Mouse (Mus musculus): ENCODE data around the gene Arhgdia. TPM values are rescaled to one million over a fixed set of nuclear protein-coding genes. Genes with fewer than 3 reads are reported as not detected.

Gene Arhgdia
- 100 to 1,000 TPM; 601 to 860 TPM for polyA plus RNA-seq (2017; shearing (Covaris generic))

GRCm38 (mm10) chr11:120581490-120582267 lies at the start of gene Arhgdia:
TSS of gene Arhgdia (minus strand) at chr11:120581624.
- ATAC-seq, result peak; percentile 50

DNA sequence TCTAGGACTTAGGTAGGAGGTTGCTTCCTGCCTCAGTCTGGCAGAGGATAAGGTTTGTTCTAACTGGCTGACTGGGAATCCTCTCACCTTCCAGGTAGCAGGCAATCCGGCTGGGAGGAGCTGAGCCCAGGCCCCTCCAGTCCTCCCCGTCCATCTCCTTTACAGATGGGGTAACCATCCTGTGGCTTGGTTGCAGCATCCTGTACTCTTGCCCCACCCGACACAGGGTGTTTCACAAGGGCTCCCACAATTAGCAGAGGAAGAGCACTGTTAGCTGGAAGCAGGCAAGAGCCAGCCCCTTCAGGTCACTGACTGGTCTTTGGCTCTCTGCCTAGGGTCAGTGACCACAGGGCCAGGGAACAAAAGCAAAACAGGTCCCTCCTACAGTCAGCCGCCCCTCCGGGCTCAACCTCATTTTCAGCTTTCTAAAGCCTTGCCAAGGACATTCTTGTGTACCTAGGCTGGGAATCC lies 49.0 kb upstream of the Arhgdia start:
- ATAC-seq, result no peak

DNA sequence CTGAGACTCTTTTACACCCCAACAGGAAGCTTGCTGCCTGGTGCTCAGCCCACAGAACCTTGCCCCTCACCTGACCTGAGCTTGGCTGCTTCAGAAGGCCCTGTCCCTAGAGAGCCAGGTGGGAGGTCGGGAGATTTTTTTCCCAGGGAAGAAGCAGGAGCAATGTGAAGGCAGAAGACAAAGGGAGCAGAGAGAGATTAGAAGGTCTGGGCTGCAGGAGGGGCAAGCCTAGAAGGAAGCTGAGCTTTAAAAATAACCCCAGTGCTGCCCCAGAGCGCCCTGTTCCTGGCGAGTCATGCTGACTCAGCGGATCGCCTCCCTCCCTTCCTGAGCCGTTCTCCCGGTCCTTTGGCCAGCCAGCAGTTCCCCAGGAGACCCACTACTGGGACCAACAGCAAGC lies 48.5 kb upstream of the Arhgdia start:
- no peak for ATAC-seq

DNA sequence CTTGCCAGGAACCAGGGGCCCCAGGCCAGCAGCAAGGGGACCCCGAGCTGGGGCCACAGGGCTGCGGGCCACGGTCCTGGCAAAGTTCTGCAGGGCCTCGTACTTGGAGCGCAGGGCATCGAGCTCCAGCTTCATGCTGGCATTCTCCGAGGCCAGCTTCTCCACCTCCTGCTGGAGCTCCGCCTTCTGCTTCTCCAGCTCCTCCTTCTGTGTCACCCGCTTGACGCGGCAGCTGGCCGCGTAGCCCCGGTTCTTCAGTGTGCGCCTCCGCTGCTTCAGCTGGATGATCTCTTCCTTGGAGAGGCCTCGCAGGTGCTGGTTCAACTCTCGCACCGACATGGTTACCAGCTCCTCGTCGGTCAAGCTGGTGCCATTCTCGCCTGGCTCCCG lies 47.9 kb upstream of the Arhgdia start:
- peak; percentile 27 for ATAC-seq

- no peak for ATAC-seq
These were observed 47.3 kb upstream of the Arhgdia start for GRCm38 (mm10) chr11:120628601-120629340.

GRCm38 (mm10) chr11:120627468-120628300 lies 46.3 kb upstream of the Arhgdia start:
- peak; percentile 41 for ATAC-seq

- ATAC-seq, result no peak
These were observed 45.5 kb upstream of the Arhgdia start for GRCm38 (mm10) chr11:120626785-120627467.

DNA sequence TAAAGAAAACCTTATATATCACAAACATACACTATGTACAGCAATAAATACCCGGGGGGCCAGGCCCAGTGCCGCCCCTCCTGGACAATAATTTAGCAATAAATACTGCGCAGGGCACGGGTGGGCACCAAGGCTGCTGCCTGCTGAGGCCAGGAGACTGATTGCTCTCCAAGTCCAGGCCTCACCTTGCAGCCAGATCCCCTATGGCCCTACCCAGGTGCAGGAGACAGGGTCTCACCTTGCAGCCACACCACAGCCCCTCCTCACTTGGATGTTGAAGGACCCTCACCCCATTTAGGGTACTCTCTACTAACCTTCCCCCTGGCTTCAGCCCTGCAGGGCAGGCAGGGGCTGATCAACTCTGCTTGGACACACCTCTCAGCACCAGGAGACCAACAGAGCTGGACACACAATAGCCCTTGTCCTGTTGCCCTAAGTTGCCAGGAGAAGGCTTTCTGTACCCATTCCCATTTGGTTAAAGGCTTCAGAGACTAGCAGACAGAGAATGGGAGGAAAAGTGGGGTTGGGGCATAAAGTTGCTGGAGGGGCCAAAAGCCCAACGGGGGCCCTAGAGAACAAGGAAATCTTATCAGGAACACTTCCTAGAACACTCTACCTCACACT lies 43.8 kb upstream of the Arhgdia start, which contains the start of gene Sirt7:
Gene Sirt7 (minus strand): TSS at position 89 of the 624 bp plus-strand sequence.
- ATAC-seq, result no peak

GRCm38 (mm10) chr11:120624680-120625111 lies 43.3 kb upstream of the Arhgdia start:
- peak; percentile 49 for ATAC-seq

- ATAC-seq, result peak; percentile 44
These were observed 42.7 kb upstream of the Arhgdia start for GRCm38 (mm10) chr11:120623961-120624679.

- ATAC-seq, result no peak
These were observed 41.4 kb upstream of the Arhgdia start for GRCm38 (mm10) chr11:120622805-120623204.

DNA sequence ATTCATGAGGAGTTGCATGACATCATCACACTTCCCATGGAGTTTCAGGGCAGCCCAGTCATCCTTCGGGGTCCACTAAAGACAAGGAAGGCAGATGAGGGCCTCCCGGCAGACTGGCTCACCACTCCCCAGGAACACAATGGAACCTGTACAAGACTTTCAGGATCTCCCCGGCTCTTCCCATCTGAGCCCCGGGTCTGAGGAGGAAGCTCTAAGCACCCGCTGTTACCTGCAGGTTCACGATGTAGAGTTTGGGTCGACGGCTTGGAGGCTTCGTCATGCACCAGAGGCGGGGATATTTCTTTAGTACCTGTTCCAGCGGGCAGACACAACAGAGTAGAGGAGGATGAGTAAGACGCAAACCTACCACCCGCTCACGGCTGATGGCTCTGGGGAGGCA lies 38.8 kb upstream of the Arhgdia start:
- ATAC-seq, result no peak

GRCm38 (mm10) chr11:120618619-120619535 lies 37.5 kb upstream of the Arhgdia start:
- no peak for ATAC-seq

DNA sequence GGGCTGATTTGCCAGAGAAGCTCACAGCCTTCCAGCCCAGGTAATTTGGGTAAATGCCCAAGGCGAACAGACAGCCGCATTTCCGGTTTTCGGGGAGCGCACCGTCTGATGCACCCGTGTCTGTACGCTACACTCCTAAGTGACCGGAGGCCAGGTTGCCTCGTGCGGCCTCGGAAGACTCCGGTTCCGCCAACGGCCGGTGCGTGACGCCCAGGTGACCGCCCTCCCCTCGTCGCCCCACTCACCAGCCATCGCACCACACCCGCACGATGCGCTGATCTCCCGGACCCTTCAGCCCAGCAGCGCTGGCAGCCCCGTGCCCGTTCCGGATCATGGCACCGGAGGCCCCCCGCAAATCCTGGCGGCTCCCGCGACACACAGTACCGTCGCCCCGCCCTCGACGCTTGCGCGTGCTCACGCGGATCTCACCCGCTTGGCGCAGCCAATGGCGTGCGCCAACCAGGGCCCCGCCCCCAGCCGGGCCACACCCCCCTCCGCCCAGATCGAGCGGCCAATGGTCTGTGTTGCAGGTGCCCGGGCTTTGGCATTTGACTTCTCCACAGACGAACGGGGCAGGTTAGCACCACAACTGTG lies 36.2 kb upstream of the Arhgdia start, which contains the start of gene Pcyt2:
Gene Pcyt2 (minus strand): TSS at position 418 of the 594 bp plus-strand sequence.
- ATAC-seq, result peak; percentile 90

- ATAC-seq, result no peak
These were observed 35.3 kb upstream of the Arhgdia start for GRCm38 (mm10) chr11:120616617-120617294.

GRCm38 (mm10) chr11:120615606-120616203 lies 34.3 kb upstream of the Arhgdia start:
- no peak for ATAC-seq

DNA sequence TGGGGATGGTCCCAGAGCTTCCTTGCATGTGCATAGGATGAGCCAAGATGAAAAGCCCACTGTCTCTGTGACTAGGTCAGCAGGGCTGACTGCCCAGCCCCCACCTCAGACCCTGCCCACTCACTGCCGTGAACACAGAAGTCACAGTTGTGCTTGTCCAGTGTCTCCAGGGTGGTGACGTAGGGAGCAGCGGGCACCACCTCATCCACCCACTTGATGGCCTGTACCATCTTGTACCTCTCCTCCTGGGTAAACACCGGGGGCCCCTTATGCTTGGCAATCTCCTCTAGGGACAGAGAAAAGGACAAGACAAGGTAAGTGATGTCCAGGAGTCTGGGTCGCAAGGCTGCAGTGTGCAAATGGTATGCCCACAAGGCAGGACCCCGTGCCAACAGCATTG lies 33.7 kb upstream of the Arhgdia start:
- no peak for ATAC-seq

- ATAC-seq, result no peak
These were observed 32.6 kb upstream of the Arhgdia start for GRCm38 (mm10) chr11:120613976-120614375.
